Mouse (Mus musculus): Measurements from ENCODE around the gene Ptpro. TPM values are rescaled to one million over a fixed set of nuclear protein-coding genes. Genes with fewer than 3 reads are reported as not detected.

Gene Ptpro
- polyA plus RNA-seq, 1 experiment, result 8.9 TPM

DNA sequence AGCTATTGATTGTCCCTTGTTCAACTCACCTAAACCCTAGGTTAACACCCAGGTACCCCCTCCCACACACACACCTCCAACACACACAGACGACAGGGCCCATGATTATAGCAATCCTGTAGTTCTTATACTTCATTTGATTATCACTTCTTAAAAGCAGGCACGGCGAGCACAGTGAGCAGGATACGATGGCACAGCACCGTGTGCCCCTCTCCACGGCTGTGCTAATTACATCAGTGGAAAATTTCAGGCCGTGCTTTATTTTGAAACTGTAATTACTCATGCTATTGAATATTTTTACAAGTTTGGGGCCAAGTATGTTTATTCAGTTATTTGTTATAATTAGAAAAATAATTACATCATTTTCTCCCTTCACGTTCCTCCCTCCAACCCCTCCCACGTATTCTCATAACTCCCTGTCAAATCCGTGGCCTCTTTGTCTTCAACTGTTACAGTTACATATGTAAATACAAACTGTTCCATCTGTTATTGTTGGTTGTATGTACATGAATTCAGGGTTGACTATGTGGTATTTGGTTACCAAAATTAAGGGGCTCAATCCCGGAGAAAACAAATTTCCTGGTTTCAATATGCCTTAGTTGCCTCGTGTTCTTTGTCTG, 66.2 kb downstream of the Ptpro start:
- Histone ChIP-seq H3K4me3 (ENCODE audit: insufficient read depth, low read length) (no peak overlapping the region), H3K27ac (ENCODE audit: insufficient read depth, low read length) (no peak overlapping the region), H3K4me1 (ENCODE audit: control insufficient read depth, insufficient read depth, low read length) (peaks cover 2% of the 10 kb centered on the region)
- TF ChIP-seq POLR2A (IDR thresholded peaks at IDR 0.05; ENCODE audit: extremely low read depth, insufficient read depth, low read length) (no peak), CTCF (IDR thresholded peaks at IDR 0.05; ENCODE audit: extremely low read depth, insufficient read depth, low read length) (no peak)

DNA sequence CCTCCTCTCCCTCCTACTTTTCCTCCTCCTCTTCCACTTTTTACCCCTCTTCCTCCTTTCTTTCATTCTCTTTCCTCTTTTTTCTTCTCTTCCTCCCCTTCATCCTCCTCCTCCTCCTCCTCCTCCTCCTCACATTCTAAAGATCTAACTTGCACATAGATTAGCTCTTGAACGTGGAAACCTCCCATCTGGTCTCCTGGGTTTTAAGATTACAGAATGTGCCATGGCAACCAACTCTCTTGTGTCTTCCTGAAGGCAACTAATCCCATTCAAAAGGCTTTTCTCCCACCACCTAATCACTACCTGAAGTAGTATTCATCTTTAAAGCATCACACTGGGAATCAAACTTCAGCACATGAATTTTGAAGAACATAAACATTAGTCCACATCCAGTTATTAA, 67.5 kb downstream of the Ptpro start:
- TF ChIP-seq POLR2A (IDR thresholded peaks at IDR 0.05; ENCODE audit: extremely low read depth, insufficient read depth, low read length), result no peak
- H3K27ac ChIP-seq (ENCODE audit: insufficient read depth, low read length), result no peak overlapping the region
- peaks cover 2% of the 10 kb centered on the region for H3K4me1 ChIP-seq (ENCODE audit: control insufficient read depth, insufficient read depth, low read length)
- H3K4me3 ChIP-seq (ENCODE audit: insufficient read depth, low read length), result no peak overlapping the region

DNA sequence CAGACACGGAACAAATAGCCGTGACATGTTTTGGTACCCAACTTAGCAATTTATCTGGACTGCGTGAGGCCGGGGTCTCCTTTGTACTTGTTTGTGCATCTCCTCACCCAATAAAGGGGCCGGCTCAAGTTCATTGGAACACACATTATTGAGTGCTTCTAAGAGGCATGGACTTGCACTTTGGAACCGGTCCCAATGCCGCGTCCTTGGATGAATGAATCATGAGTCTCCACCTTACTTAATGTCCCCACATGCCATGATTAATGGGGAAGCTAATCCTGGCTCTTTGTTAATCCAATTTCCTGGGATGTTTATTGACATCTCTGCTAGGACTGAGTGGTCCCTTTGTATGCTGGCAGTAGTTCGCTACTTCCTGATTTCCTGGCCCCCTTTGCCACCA, 75.6 kb downstream of the Ptpro start:
- TF ChIP-seq CTCF (IDR thresholded peaks at IDR 0.05; ENCODE audit: extremely low read depth, insufficient read depth, low read length) (no peak), POLR2A (IDR thresholded peaks at IDR 0.05; ENCODE audit: extremely low read depth, insufficient read depth, low read length) (no peak)
- no peaks in the 10 kb centered on the region; the same call in 1 of the 2 replicates for H3K4me1 ChIP-seq (ENCODE audit: control insufficient read depth, insufficient read depth, low read length)
- H3K27ac ChIP-seq (ENCODE audit: insufficient read depth, low read length), result no peak overlapping the region
- no peak overlapping the region for H3K4me3 ChIP-seq (ENCODE audit: insufficient read depth, low read length)

DNA sequence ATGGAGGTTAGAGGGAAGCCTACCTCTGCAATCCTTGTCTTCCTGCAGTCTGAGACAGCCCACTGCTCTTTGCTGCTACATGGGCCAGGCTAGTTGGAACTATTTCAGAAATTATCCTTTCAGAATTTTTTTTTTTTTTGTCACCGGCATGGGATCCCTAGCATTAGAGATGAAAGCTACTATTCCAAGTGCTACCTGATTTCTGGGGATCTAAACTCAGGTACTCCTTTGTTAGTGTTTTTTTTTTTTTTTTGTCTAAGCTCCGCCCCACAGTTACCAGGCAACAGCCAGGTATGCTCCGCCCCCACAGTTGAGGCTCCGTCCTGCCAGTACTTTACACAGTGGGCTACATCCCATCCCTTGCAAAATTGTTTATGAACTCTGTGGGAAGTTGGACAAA, 76.1 kb downstream of the Ptpro start:
- no peak overlapping the region for H3K27ac ChIP-seq (ENCODE audit: insufficient read depth, low read length)
- TF ChIP-seq POLR2A (IDR thresholded peaks at IDR 0.05; ENCODE audit: extremely low read depth, insufficient read depth, low read length) (no peak), CTCF (IDR thresholded peaks at IDR 0.05; ENCODE audit: extremely low read depth, insufficient read depth, low read length) (no peak)
- H3K4me3 ChIP-seq (ENCODE audit: insufficient read depth, low read length), result no peak overlapping the region
- no peaks in the 10 kb centered on the region for H3K4me1 ChIP-seq (ENCODE audit: control insufficient read depth, insufficient read depth, low read length)

DNA sequence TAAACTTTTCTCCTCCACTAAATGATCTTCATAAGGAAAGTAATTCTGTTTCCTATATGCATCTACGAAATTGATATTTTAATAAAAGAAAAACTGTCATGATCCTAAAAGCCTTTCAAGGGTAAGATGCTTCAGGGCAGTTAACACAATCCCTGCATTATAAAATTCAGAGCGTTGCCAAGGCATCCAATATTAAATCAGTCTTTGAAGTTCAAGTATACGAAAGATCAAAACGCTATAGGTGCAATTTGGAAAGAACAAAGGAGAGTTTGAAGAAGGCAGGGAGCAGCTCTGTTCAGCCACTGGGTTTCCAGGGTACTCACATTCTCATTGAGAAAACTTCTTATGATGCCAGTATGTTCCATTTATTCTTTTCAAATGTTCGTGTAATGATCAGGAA, 78.7 kb downstream of the Ptpro start:
- TF ChIP-seq POLR2A (IDR thresholded peaks at IDR 0.05; ENCODE audit: extremely low read depth, insufficient read depth, low read length), result no peak
- TF ChIP-seq CTCF (IDR thresholded peaks at IDR 0.05; ENCODE audit: extremely low read depth, insufficient read depth, low read length), result no peak
- Histone ChIP-seq H3K4me3 (ENCODE audit: insufficient read depth, low read length) (no peak overlapping the region), H3K27ac (ENCODE audit: insufficient read depth, low read length) (no peak overlapping the region), H3K4me1 (ENCODE audit: control insufficient read depth, insufficient read depth, low read length) (no peaks in the 10 kb centered on the region)

DNA sequence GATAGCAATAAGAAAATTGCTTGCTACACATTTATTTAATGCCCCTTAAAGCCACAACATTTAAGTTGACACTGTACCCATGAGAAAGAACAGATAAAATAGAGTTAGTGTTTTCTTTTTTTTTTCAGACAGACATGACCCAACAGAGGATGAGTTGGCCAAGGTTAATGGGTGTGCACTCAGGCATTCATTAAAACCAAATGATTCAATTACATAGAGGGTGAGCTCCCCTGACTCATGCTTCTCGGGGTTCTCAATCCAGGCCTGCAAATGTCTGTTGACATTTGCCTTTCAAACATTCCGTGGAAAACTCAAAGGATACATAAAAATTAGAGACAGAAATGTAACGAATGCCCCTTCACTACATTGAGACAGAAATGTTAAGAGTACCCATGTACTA, 79.7 kb downstream of the Ptpro start:
- no peak overlapping the region for H3K4me3 ChIP-seq (ENCODE audit: insufficient read depth, low read length)
- no peak overlapping the region for H3K27ac ChIP-seq (ENCODE audit: insufficient read depth, low read length)
- no peaks in the 10 kb centered on the region for H3K4me1 ChIP-seq (ENCODE audit: control insufficient read depth, insufficient read depth, low read length)
- TF ChIP-seq CTCF (IDR thresholded peaks at IDR 0.05; ENCODE audit: extremely low read depth, insufficient read depth, low read length), result no peak
- no peak for TF ChIP-seq POLR2A (IDR thresholded peaks at IDR 0.05; ENCODE audit: extremely low read depth, insufficient read depth, low read length)

DNA sequence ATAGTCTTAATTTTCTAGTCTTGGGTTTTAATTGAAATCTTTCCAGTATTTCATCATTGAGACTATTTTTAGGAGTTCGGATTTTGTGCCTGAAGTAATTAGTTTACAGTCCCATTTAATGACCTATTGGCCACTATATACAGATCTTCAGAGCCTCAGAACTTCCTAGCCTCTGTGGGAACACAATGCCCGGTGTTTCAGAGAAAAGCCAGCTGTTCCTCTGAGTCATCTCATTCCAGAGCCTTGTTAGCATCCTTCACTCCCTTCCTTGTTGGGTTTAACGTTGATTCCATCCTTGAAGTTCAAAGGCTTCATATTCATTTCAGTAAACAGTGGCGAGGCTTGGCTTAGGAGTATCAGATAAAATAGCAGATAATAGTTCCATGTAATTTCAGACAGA, 87.0 kb downstream of the Ptpro start:
- no peak for TF ChIP-seq POLR2A (IDR thresholded peaks at IDR 0.05; ENCODE audit: extremely low read depth, insufficient read depth, low read length)
- TF ChIP-seq CTCF (IDR thresholded peaks at IDR 0.05; ENCODE audit: extremely low read depth, insufficient read depth, low read length), result no peak
- no peak overlapping the region for H3K4me3 ChIP-seq (ENCODE audit: insufficient read depth, low read length)

DNA sequence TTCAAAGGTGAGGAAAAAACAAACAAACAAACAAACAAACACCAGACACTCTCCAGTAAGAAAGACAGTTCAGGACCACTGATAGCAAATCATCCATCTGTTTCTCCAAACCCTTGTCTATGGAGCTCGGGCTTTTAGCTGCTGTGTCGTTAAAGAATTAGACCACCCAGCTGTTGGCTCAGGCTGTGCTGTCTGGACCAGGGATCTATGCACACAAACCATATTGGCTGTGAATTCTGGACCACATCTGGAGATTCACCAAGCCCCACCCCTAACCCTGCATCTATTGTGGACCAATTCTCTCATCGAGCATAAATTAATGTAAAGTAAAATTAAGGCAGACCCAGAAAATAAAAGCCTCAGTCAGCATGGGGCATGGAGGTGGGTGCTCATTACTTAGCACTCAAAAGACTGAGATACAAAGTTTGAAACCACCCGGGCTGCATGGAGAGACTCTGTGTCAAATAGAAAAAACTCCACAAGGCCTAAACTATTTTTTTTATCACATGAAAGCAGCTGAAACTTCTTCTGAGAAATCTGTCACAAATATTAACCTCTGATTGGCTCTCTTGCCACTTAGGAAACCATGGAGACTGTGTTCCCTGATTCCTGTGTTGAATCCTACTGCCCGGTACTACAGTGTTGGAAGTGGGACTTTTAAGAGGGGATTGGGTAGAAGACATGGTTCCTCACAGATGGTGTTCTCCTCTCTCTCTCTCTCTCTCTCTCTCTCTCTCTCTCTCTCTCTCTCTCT, 91.7 kb downstream of the Ptpro start:
- TF ChIP-seq POLR2A (IDR thresholded peaks at IDR 0.05; ENCODE audit: extremely low read depth, insufficient read depth, low read length), result no peak
- TF ChIP-seq CTCF (IDR thresholded peaks at IDR 0.05; ENCODE audit: extremely low read depth, insufficient read depth, low read length), result no peak
- no peaks in the 10 kb centered on the region for H3K4me1 ChIP-seq (ENCODE audit: control insufficient read depth, insufficient read depth, low read length)
- no peak overlapping the region for H3K4me3 ChIP-seq (ENCODE audit: insufficient read depth, low read length)
- no peak overlapping the region for H3K27ac ChIP-seq (ENCODE audit: insufficient read depth, low read length)

More for the DNA sequence above, 87.0 kb downstream of the Ptpro start:
- Histone ChIP-seq H3K27ac (ENCODE audit: insufficient read depth, low read length) (no peak overlapping the region), H3K4me1 (ENCODE audit: control insufficient read depth, insufficient read depth, low read length) (no peaks in the 10 kb centered on the region)

DNA sequence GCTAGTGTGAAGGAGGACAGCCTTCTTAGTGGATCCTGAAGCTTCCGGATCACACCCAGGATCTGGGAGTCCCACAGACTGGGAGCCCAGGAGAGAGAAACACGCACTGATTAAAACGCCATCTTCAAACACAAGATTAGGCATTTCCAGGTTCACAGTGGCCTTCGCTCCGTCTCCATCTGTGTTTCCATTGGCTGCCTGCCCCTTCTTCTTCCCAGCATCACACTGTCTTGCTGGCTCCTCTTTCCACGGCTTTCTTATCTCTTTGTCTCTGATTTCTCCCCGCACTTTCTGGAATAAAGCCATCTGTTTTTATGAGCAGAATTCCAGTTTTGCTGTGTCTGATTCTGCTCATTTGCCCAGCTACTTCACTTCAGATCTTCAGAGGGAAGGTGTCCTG, 108.0 kb downstream of the Ptpro start:
- TF ChIP-seq POLR2A (IDR thresholded peaks at IDR 0.05; ENCODE audit: extremely low read depth, insufficient read depth, low read length), result no peak
- TF ChIP-seq CTCF (IDR thresholded peaks at IDR 0.05; ENCODE audit: extremely low read depth, insufficient read depth, low read length), result no peak
- H3K27ac ChIP-seq (ENCODE audit: insufficient read depth, low read length), result no peak overlapping the region
- no peaks in the 10 kb centered on the region; the same call in 1 of the 2 replicates for H3K4me1 ChIP-seq (ENCODE audit: control insufficient read depth, insufficient read depth, low read length)
- no peak overlapping the region for H3K4me3 ChIP-seq (ENCODE audit: insufficient read depth, low read length)

DNA sequence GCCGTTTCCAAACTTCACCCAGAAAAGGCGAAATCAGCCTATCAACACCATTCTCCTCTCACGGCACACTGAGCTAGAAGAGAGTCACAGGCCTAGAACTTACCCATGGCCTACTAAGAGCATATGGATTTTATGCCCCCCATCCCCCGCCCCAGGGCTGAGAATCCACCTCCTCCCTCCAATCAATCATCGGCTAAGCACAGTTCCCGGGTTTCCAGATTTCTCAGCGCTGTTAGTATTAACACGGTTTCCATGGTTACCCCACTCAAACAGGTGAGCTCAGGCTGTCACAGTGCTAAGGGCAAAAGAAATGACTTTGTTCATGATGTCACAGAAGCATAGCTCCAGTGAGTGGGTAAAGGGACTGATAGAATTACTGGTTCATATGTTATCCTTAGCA, 110.1 kb downstream of the Ptpro start:
- no peak for TF ChIP-seq CTCF (IDR thresholded peaks at IDR 0.05; ENCODE audit: extremely low read depth, insufficient read depth, low read length)
- no peak for TF ChIP-seq POLR2A (IDR thresholded peaks at IDR 0.05; ENCODE audit: extremely low read depth, insufficient read depth, low read length)
- Histone ChIP-seq H3K4me1 (ENCODE audit: control insufficient read depth, insufficient read depth, low read length) (no peaks in the 10 kb centered on the region), H3K27ac (ENCODE audit: insufficient read depth, low read length) (no peak overlapping the region), H3K4me3 (ENCODE audit: insufficient read depth, low read length) (no peak overlapping the region)

Measured in cortical plate, adult 2 months (tissue).